Mouse (Mus musculus): Measurements from ENCODE around the gene 4931409K22Rik. TPM values are rescaled to one million over a fixed set of nuclear protein-coding genes. Genes with fewer than 3 reads are reported as not detected.

Gene 4931409K22Rik
- not detected for total RNA-seq (2022)

- DNase-seq: no peak
Measured at GRCm38 (mm10) chr5:24556709-24557108, at the start of gene 4931409K22Rik. 4931409K22Rik (minus strand) TSS chr5:24556809.

GRCm38 (mm10) chr5:24605980-24606665 lies 49.5 kb upstream of the 4931409K22Rik start:
- no peak for DNase-seq

DNA sequence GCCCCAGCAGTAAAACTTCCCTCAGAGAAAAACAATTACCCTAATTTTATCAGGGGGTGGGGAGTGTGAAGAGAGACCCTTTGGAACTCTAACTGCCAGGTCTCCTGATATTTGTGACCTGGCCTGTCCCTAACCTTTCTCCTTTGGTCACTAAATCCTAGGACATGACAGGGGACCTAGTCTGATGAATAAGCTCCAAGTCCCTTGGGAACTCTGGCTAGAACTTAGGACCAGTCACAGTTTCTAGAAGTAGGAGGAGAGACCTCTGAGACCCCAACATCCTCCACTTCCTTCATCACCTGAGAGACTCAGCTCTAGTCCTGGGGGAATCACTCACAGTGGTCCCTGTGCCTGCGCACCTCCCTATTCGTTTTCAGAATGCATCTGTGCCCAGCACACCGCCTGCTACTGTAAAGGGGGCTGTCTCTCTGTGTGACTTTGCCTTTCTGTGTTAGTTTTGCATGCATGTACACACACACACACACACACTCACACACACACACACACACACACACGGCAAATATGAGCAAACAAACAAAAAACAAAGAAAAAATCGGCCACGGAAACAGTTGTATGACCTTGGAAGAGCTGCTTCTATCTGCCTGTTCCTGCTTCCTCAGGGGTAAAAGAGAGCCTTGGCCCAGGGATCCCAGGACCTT lies 48.8 kb upstream of the 4931409K22Rik start:
- no peak for DNase-seq

DNA sequence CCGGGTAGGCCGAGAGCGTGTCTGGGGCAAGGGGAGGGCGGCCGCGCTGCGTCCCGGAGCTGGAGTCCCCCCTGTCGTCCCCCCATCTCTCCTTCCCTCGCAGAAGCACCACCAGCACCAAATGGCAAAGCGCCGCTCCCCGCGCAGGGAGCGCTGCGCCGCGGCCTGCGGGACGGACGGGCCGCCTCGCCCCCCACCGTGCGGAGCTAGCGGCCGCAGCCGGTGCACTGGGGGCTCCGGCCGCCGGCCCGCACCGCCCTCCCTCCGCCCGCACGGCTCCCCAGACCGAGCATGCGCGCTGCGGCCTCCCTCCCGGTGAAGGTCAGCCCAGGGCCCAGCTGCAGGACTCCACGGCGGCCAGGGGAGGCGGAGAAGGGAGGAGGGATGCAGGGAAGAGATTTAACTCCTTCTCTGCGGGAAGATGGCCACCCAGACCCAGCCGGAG lies 48.1 kb upstream of the 4931409K22Rik start:
- DNase-seq: peak; percentile 86

DNA sequence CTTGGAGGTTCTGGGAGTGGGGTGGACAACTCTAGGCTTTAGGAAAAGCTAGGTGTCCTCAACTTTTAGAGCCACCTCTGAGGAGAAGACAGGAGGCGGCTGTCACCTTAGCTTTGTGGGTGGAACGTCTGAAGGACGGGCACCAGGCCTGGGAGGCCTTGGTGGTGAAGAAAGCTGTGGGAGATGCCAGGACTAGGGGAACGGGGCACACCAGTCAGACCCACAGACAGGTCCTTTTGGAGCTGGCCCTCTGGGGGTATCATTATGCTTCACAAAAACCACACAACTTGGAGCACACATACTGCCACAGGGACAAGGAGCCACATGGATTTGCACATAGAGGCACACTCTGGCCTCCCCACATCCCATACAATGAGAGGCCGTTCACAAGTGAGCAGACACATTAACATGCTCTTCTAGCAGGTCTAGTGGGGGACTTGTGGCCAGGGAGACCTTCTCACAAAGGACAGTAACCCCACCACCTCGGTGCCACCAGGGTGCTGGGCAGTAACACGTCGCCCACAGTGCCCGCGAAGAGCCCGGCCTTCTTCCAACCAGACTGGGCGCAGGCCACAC lies 47.6 kb upstream of the 4931409K22Rik start:
- DNase-seq: no peak

DNA sequence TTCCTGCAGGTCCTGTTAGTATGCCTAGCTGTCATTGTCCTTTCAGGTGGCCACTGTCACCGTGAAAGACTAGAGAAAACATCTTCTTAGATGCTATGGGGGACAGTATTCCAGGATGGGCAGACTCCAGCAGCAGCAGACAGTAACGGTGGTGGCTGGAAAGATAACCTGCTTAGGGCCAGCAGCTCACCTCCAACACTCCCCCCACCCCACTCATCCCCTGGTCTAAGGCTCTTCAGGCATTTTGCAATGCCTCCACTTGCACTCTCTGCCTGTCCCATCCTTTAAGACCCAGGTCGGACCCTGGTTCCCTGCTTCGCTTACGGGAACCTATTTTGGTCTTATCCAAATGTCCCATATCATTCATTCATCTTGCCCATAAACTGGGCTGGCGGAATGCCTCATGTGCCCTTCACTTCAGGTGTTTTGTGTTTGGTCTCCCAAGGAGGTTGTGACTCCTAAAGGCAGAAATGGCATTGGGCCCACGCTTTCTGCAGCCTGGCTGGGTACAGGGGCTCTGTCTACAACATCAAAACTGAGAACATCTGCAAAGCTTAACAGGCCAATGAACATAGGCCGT lies 46.9 kb upstream of the 4931409K22Rik start:
- no peak for DNase-seq

- DNase-seq: peak; percentile 88
Measured at GRCm38 (mm10) chr5:24602751-24603343, 46.2 kb upstream of the 4931409K22Rik start.

DNA sequence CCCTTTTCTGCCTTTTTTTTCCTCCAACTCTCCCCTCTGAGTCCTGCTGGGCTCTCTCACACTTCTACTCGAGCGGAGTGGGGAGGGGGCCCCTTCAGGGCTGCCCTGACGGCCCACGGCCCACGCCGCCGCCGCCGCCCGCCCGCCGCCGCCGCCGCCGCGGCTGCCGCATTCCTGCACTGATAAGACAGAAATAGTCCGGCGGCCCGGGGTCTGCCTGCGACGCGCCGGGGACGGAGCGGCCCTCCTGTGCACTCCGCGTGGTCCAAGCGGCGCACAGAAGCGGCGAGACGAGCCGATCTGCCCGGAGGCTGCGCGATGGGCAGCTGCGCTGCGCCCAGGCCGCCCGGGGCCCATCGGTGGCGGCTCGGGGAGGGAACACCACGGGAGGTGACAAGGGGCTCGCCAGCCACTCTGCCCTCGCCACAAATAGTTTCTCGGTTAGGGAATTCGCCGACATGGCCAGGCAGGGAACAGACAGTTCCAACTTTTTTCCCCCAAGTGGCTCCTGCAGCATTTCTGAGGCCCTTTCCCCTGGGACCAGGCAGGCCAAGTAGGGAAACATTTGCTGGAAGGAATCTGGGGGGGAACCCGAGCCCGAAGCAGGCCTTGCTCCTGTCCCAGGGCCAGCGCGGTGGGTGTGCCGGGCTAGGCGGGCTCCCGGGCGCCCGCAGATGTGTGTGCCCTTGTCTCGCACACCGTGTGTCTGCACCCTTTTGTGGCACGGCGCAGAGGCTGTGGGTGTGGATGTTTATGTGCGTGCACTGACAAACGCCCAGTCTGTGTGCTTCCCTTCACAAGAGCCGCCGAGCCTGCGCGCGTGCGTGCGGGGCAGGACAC lies 45.5 kb upstream of the 4931409K22Rik start:
- DNase-seq: peak; percentile 45

- DNase-seq: no peak
Measured at GRCm38 (mm10) chr5:24601071-24601835, 44.6 kb upstream of the 4931409K22Rik start.

DNA sequence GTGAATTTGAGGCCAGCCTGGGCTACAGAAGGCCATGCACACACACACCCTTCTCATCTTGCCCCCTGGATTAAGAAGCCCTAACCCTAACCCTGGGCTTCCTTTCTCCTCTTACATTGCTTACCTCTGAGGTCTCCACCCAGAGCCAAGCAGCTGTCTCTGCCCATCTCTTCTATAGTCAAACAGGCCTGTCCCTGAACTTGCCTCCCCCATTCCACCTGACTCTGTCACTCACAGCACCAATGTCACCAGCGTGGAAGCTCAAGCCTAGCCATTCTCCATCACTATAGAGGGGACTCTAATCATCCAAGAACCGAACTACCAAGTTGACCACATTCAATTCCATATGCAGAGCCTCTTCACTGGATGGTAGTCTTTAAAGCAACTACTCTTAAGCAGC lies 43.6 kb upstream of the 4931409K22Rik start:
- no peak for DNase-seq

DNA sequence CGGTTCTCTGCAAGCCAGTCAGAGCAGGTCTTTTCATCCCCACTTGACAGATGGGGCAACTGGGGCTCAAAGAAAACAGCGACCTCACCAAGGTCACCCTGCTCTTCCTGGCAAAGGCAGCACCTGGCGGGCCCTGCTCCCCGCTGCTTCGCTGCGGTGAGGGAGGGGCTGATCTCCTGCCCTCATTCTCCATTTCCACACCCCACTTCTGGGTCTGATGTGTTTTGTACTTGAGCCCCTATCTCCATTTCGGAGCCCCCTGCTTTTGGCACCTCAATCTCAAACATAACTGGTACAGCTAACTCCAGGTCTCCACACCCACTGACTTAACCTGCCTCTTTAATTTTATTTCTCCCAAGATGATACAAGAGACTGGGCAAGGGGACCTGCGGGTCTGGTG lies 42.5 kb upstream of the 4931409K22Rik start:
- no peak for DNase-seq

DNA sequence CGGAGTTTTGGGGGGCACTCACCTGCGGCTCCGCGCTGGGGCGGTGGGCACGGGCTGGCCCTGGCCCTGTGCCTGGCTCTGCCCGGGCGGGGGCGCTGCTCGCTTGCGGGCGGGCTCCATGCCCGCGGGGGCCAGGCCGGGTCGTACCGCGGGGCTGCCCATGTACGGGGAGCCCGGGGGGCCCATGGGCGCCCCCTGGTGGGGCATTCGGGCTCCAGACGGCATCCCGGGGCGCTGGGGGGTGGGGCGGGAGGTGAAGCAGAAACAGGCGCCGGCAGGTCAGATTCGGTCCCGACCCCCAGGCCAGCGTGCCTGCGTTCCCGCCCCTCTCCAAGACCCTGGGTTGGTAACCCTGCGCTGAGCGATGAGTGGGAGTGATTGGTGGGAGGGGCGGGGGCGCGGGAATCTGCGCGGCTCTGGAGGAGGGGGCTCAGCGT lies 42.0 kb upstream of the 4931409K22Rik start:
- DNase-seq: no peak

GRCm38 (mm10) chr5:24597901-24598569 lies 41.4 kb upstream of the 4931409K22Rik start:
- DNase-seq: no peak

DNA sequence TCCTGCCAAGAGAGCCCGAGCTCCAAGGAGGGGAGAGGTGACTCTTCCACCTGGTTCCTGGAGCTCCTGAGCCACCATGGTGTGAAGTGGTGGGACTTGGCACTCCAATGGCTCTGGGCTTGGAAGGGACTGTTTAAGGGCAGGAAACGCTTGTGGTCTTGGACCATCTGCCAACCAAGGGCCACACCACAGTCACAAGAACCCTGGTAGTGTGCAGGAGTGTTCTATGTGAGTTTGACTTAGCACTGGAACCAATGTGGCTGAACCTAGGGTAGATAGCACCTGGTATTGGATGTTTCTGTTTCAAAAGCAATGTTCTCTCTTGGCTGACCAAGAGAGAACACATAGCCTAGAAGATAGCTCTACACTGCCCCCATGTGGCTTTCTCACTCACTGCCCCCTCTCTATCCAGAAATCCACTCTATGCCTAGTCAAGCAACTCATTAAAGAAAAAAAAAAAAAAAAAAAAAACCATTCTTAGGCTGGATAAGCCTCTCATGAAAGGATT lies 40.7 kb upstream of the 4931409K22Rik start:
- DNase-seq: peak; percentile 59

DNA sequence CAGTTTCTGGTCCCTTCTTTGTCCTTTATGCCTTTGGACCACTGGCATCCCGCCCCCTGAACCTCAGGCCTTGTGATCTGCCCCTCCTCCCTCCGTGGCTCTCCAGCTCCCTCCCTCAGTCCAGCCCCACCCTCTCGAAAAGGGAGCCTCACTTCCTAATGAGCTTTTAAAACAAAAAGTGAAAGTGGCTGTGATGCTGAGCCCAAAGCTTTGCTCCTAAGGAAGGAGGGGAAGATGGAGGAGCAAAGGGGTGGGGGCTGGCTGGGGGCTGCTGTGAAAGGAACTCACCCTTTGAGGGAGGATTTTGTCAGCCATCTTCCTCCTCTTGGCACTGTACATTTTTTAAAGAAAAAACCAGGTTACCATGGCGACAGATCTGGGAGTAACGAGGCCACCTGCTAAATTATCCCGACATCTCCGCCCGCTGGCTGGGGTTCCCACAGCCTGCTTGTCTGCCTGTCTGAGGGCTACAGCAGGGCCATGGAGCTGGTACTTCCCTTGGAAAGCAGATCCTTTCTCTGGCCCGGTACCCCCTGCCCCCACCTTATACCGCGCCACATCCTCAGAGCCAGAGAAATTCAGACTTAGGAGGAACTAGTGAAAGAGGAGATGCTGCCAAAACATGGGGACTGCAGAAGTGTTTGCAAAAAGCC lies 40.0 kb upstream of the 4931409K22Rik start:
- DNase-seq: no peak

GRCm38 (mm10) chr5:24595786-24596380 lies 39.3 kb upstream of the 4931409K22Rik start:
- DNase-seq: no peak

DNA sequence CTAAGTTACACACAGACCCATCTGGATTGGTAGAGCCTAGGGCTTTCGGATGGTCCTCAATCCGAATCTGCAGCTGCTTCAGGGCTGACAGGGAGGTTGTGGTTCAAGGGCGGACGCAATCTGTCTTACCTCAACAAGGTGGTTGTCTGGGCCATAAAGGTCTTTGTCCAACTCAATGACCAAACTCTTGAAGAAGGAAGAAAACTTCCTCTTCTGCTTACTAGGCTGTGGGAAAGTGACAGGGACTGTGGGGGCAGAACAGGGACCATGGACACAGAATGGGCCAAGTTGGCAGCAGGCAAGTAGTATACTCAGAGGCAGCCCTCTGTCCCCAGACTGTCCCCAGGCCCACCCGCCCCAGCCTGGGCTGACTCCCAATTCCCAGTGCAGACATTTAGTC lies 38.7 kb upstream of the 4931409K22Rik start:
- DNase-seq: no peak

GRCm38 (mm10) chr5:24594346-24594745 lies 37.7 kb upstream of the 4931409K22Rik start:
- DNase-seq: no peak

GRCm38 (mm10) chr5:24593928-24594327 lies 37.3 kb upstream of the 4931409K22Rik start:
- DNase-seq: no peak
